Mouse (Mus musculus): ENCODE measurements around the gene Tlx1. TPM values are rescaled to one million over a fixed set of nuclear protein-coding genes. Genes with fewer than 3 reads are reported as not detected.

The Tlx1 gene
- polyA plus RNA-seq, 1 experiment: not detected

GRCm38 (mm10) chr19:45154521-45154920, 4.0 kb downstream of the Tlx1 start:
- H3K27me3 ChIP-seq (ENCODE audit: control insufficient read depth, insufficient read depth, insufficient read length): peaks cover 89% of the 10 kb centered on the region
- H3K4me3 ChIP-seq (ENCODE audit: insufficient read depth, poor library complexity, severe bottlenecking): no peak overlapping the region
- no peak overlapping the region for H3ac ChIP-seq (ENCODE audit: control insufficient read depth, insufficient read length, low read depth)
- H3K79me2 ChIP-seq (ENCODE audit: control insufficient read depth, insufficient read depth): no peaks in the 10 kb centered on the region
- H3K79me3 ChIP-seq (ENCODE audit: low read depth): no peaks in the 10 kb centered on the region
- H3K36me3 ChIP-seq (ENCODE audit: control insufficient read depth, insufficient read depth): no peaks in the 10 kb centered on the region
- TF ChIP-seq MYOG (IDR thresholded peaks at IDR 0.05; ENCODE audit: control insufficient read depth, extremely low read depth, insufficient read length) (no peak), USF1 (IDR thresholded peaks at IDR 0.05; ENCODE audit: low read depth) (no peak), MAX (IDR thresholded peaks at IDR 0.05) (no peak), FOSL1 (IDR thresholded peaks at IDR 0.05; ENCODE audit: insufficient read depth, low read length, poor library complexity, severe bottlenecking) (no peak)

GRCm38 (mm10) chr19:45155141-45155790, 4.8 kb downstream of the Tlx1 start:
- H3K79me2 ChIP-seq (ENCODE audit: control insufficient read depth, insufficient read depth): no peaks in the 10 kb centered on the region
- TF ChIP-seq MYOD1 (IDR thresholded peaks at IDR 0.05; ENCODE audit: control insufficient read depth, insufficient read length, low read depth) (no peak), MYOG (IDR thresholded peaks at IDR 0.05; ENCODE audit: control insufficient read depth, extremely low read depth, insufficient read length) (no peak), USF1 (IDR thresholded peaks at IDR 0.05; ENCODE audit: low read depth) (no peak), CTCF (IDR thresholded peaks at IDR 0.05; ENCODE audit: control insufficient read depth, insufficient read depth, insufficient read length) (no peak), CEBPB (IDR thresholded peaks at IDR 0.05; ENCODE audit: low read depth) (no peak), FOSL1 (IDR thresholded peaks at IDR 0.05; ENCODE audit: insufficient read depth, low read length, poor library complexity, severe bottlenecking) (no peak), MAX (IDR thresholded peaks at IDR 0.05) (no peak)
- H3K27me3 ChIP-seq (ENCODE audit: control insufficient read depth, insufficient read depth, insufficient read length): peaks cover 85% of the 10 kb centered on the region
- no peaks in the 10 kb centered on the region for H3K36me3 ChIP-seq (ENCODE audit: control insufficient read depth, insufficient read depth)
- no peaks in the 10 kb centered on the region for H3K79me3 ChIP-seq (ENCODE audit: low read depth)
- H3ac ChIP-seq (ENCODE audit: control insufficient read depth, insufficient read length, low read depth): no peak overlapping the region
- H3K4me3 ChIP-seq (ENCODE audit: insufficient read depth, poor library complexity, severe bottlenecking): no peak overlapping the region

- H3K36me3 ChIP-seq (ENCODE audit: control insufficient read depth, insufficient read depth): no peaks in the 10 kb centered on the region
- H3K27me3 ChIP-seq (ENCODE audit: control insufficient read depth, insufficient read depth, insufficient read length): peaks cover 83% of the 10 kb centered on the region
- no peaks in the 10 kb centered on the region for H3K79me3 ChIP-seq (ENCODE audit: low read depth)
- H3K4me3 ChIP-seq (ENCODE audit: insufficient read depth, poor library complexity, severe bottlenecking): no peak overlapping the region
- no peak overlapping the region for H3ac ChIP-seq (ENCODE audit: control insufficient read depth, insufficient read length, low read depth)
- no peaks in the 10 kb centered on the region for H3K79me2 ChIP-seq (ENCODE audit: control insufficient read depth, insufficient read depth)
- TF ChIP-seq CEBPB (IDR thresholded peaks at IDR 0.05; ENCODE audit: low read depth) (no peak), CTCF (IDR thresholded peaks at IDR 0.05; ENCODE audit: control insufficient read depth, insufficient read depth, insufficient read length) (no peak), MAX (IDR thresholded peaks at IDR 0.05) (no peak), MYOD1 (IDR thresholded peaks at IDR 0.05; ENCODE audit: control insufficient read depth, insufficient read length, low read depth) (no peak), FOSL1 (IDR thresholded peaks at IDR 0.05; ENCODE audit: insufficient read depth, low read length, poor library complexity, severe bottlenecking) (no peak), MYOG (IDR thresholded peaks at IDR 0.05; ENCODE audit: control insufficient read depth, extremely low read depth, insufficient read length) (no peak), USF1 (IDR thresholded peaks at IDR 0.05; ENCODE audit: low read depth) (no peak)
Observed at GRCm38 (mm10) chr19:45155791-45156186, 5.3 kb downstream of the Tlx1 start.

GRCm38 (mm10) chr19:45156381-45156780, 5.9 kb downstream of the Tlx1 start:
- Histone ChIP-seq H3K36me3 (ENCODE audit: control insufficient read depth, insufficient read depth) (no peaks in the 10 kb centered on the region), H3K79me2 (ENCODE audit: control insufficient read depth, insufficient read depth) (no peaks in the 10 kb centered on the region), H3ac (ENCODE audit: control insufficient read depth, insufficient read length, low read depth) (no peak overlapping the region), H3K4me3 (ENCODE audit: insufficient read depth, poor library complexity, severe bottlenecking) (no peak overlapping the region), H3K27me3 (ENCODE audit: control insufficient read depth, insufficient read depth, insufficient read length) (peaks cover 77% of the 10 kb centered on the region), H3K79me3 (ENCODE audit: low read depth) (no peaks in the 10 kb centered on the region)
- TF ChIP-seq FOSL1 (IDR thresholded peaks at IDR 0.05; ENCODE audit: insufficient read depth, low read length, poor library complexity, severe bottlenecking) (no peak), MAX (IDR thresholded peaks at IDR 0.05) (no peak), MYOD1 (IDR thresholded peaks at IDR 0.05; ENCODE audit: control insufficient read depth, insufficient read length, low read depth) (no peak), USF1 (IDR thresholded peaks at IDR 0.05; ENCODE audit: low read depth) (no peak), CEBPB (IDR thresholded peaks at IDR 0.05; ENCODE audit: low read depth) (no peak), MYOG (IDR thresholded peaks at IDR 0.05; ENCODE audit: control insufficient read depth, extremely low read depth, insufficient read length) (no peak), CTCF (IDR thresholded peaks at IDR 0.05; ENCODE audit: control insufficient read depth, insufficient read depth, insufficient read length) (no peak)

GRCm38 (mm10) chr19:45158201-45158600, 7.7 kb downstream of the Tlx1 start:
- Histone ChIP-seq H3ac (ENCODE audit: control insufficient read depth, insufficient read length, low read depth) (no peak overlapping the region), H3K4me3 (ENCODE audit: insufficient read depth, poor library complexity, severe bottlenecking) (no peak overlapping the region), H3K79me3 (ENCODE audit: low read depth) (no peaks in the 10 kb centered on the region), H3K27me3 (ENCODE audit: control insufficient read depth, insufficient read depth, insufficient read length) (peaks cover 59% of the 10 kb centered on the region), H3K36me3 (ENCODE audit: control insufficient read depth, insufficient read depth) (no peaks in the 10 kb centered on the region), H3K79me2 (ENCODE audit: control insufficient read depth, insufficient read depth) (no peaks in the 10 kb centered on the region)
- TF ChIP-seq USF1 (IDR thresholded peaks at IDR 0.05; ENCODE audit: low read depth) (no peak), MYOD1 (IDR thresholded peaks at IDR 0.05; ENCODE audit: control insufficient read depth, insufficient read length, low read depth) (no peak), MYOG (IDR thresholded peaks at IDR 0.05; ENCODE audit: control insufficient read depth, extremely low read depth, insufficient read length) (no peak), MAX (IDR thresholded peaks at IDR 0.05) (no peak), CEBPB (IDR thresholded peaks at IDR 0.05; ENCODE audit: low read depth) (no peak), FOSL1 (IDR thresholded peaks at IDR 0.05; ENCODE audit: insufficient read depth, low read length, poor library complexity, severe bottlenecking) (no peak), CTCF (IDR thresholded peaks at IDR 0.05; ENCODE audit: control insufficient read depth, insufficient read depth, insufficient read length) (no peak)

GRCm38 (mm10) chr19:45158896-45159295, 8.4 kb downstream of the Tlx1 start:
- Histone ChIP-seq H3K4me3 (ENCODE audit: insufficient read depth, poor library complexity, severe bottlenecking) (no peak overlapping the region), H3K79me2 (ENCODE audit: control insufficient read depth, insufficient read depth) (no peaks in the 10 kb centered on the region), H3K79me3 (ENCODE audit: low read depth) (no peaks in the 10 kb centered on the region), H3ac (ENCODE audit: control insufficient read depth, insufficient read length, low read depth) (no peak overlapping the region), H3K27me3 (ENCODE audit: control insufficient read depth, insufficient read depth, insufficient read length) (peaks cover 54% of the 10 kb centered on the region), H3K36me3 (ENCODE audit: control insufficient read depth, insufficient read depth) (no peaks in the 10 kb centered on the region)
- TF ChIP-seq CEBPB (IDR thresholded peaks at IDR 0.05; ENCODE audit: low read depth) (no peak), FOSL1 (IDR thresholded peaks at IDR 0.05; ENCODE audit: insufficient read depth, low read length, poor library complexity, severe bottlenecking) (no peak), MYOD1 (IDR thresholded peaks at IDR 0.05; ENCODE audit: control insufficient read depth, insufficient read length, low read depth) (no peak), CTCF (IDR thresholded peaks at IDR 0.05; ENCODE audit: control insufficient read depth, insufficient read depth, insufficient read length) (no peak), USF1 (IDR thresholded peaks at IDR 0.05; ENCODE audit: low read depth) (no peak), MYOG (IDR thresholded peaks at IDR 0.05; ENCODE audit: control insufficient read depth, extremely low read depth, insufficient read length) (no peak), MAX (IDR thresholded peaks at IDR 0.05) (no peak)

Measured in C2C12 (cell line).